Mouse (Mus musculus): ENCODE measurements around the gene Gse1. TPM values are rescaled to one million over a fixed set of nuclear protein-coding genes. Genes with fewer than 3 reads are reported as not detected.
A peak's percentile ranks its signal among the peaks of the same experiment; 100 is the strongest.

Gse1 gene
- polyA plus RNA-seq, 1 experiment from 2014 or later, result 6.7 TPM

- Histone ChIP-seq H3K4me2 (replicated peaks; ENCODE audit: low read depth, low read length) (peak overlapping the region; percentile 99), H3K4me3 (ENCODE audit: low read length) (peak overlapping the region; percentile 66), H3K9ac (replicated peaks; ENCODE audit: low read length) (peak overlapping the region; percentile 79), H3K9me3 (ENCODE audit: low read length) (no peaks in the 10 kb centered on the region), H3K27ac (ENCODE audit: low read length) (peak overlapping the region; percentile 96), H3K4me1 (ENCODE audit: insufficient read depth, low read length) (peaks cover 85% of the 10 kb centered on the region), H3K36me3 (ENCODE audit: insufficient read depth, low read length) (no peaks in the 10 kb centered on the region), H3K27me3 (ENCODE audit: insufficient read depth, low read length) (peaks cover 5% of the 10 kb centered on the region; the same call in 1 of the 2 replicates)
- ATAC-seq (ENCODE audit: low FRiP score, low TSS enrichment), result peak; percentile 11; the same call in 1 of the 2 replicates
- WGBS, result under 1% methylated on average over 38 of the region's 46 CpGs
Observed at GRCm38 (mm10) chr8:120537818-120538396, 309.7 kb downstream of the Gse1 start.

GRCm38 (mm10) chr8:120538397-120539240 lies 310.4 kb downstream of the Gse1 start:
- H3K36me3 ChIP-seq (ENCODE audit: insufficient read depth, low read length), result no peaks in the 10 kb centered on the region
- H3K9me3 ChIP-seq (ENCODE audit: low read length), result no peaks in the 10 kb centered on the region
- H3K4me1 ChIP-seq (ENCODE audit: insufficient read depth, low read length), result peaks cover 85% of the 10 kb centered on the region
- peak overlapping the region; percentile 66 for H3K4me3 ChIP-seq (ENCODE audit: low read length)
- peak overlapping the region; percentile 99 for H3K4me2 ChIP-seq (replicated peaks; ENCODE audit: low read depth, low read length)
- peak overlapping the region; percentile 96 for H3K27ac ChIP-seq (ENCODE audit: low read length)
- peak overlapping the region; percentile 79 for H3K9ac ChIP-seq (replicated peaks; ENCODE audit: low read length)
- WGBS, result 5% methylated on average over 37 of the region's 37 CpGs
- peak; percentile 67 for ATAC-seq (ENCODE audit: low FRiP score, low TSS enrichment)
- H3K27me3 ChIP-seq (ENCODE audit: insufficient read depth, low read length), result peaks cover 3% of the 10 kb centered on the region; the same call in 1 of the 2 replicates

GRCm38 (mm10) chr8:120539381-120539774 lies 311.1 kb downstream of the Gse1 start:
- WGBS, result 28% methylated on average over 6 of the region's 6 CpGs

GRCm38 (mm10) chr8:120539775-120540625 lies 311.7 kb downstream of the Gse1 start:
- ATAC-seq (ENCODE audit: low FRiP score, low TSS enrichment), result no peak
- Histone ChIP-seq H3K9me3 (ENCODE audit: low read length) (no peaks in the 10 kb centered on the region), H3K9ac (replicated peaks; ENCODE audit: low read length) (peak overlapping the region; percentile 35), H3K4me1 (ENCODE audit: insufficient read depth, low read length) (peaks cover 78% of the 10 kb centered on the region), H3K27ac (ENCODE audit: low read length) (peak overlapping the region; percentile 96), H3K27me3 (ENCODE audit: insufficient read depth, low read length) (no peaks in the 10 kb centered on the region), H3K4me3 (ENCODE audit: low read length) (no peak overlapping the region; the same call in 1 of the 2 replicates), H3K36me3 (ENCODE audit: insufficient read depth, low read length) (no peaks in the 10 kb centered on the region), H3K4me2 (replicated peaks; ENCODE audit: low read depth, low read length) (peak overlapping the region; percentile 99)
- WGBS, result 27% methylated on average over 23 of the region's 23 CpGs

More at GRCm38 (mm10) chr8:120539381-120539774, 311.1 kb downstream of the Gse1 start:
- peak overlapping the region; percentile 35 for H3K9ac ChIP-seq (replicated peaks; ENCODE audit: low read length)
- H3K4me2 ChIP-seq (replicated peaks; ENCODE audit: low read depth, low read length), result peak overlapping the region; percentile 99
- no peaks in the 10 kb centered on the region for H3K9me3 ChIP-seq (ENCODE audit: low read length)
- H3K27ac ChIP-seq (ENCODE audit: low read length), result peak overlapping the region; percentile 96
- no peaks in the 10 kb centered on the region for H3K27me3 ChIP-seq (ENCODE audit: insufficient read depth, low read length)
- peaks cover 84% of the 10 kb centered on the region for H3K4me1 ChIP-seq (ENCODE audit: insufficient read depth, low read length)
- no peaks in the 10 kb centered on the region for H3K36me3 ChIP-seq (ENCODE audit: insufficient read depth, low read length)
- H3K4me3 ChIP-seq (ENCODE audit: low read length), result peak overlapping the region; percentile 66; the same call in 1 of the 2 replicates
- no peak for ATAC-seq (ENCODE audit: low FRiP score, low TSS enrichment)

- no peak for ATAC-seq (ENCODE audit: low FRiP score, low TSS enrichment)
- H3K27ac ChIP-seq (ENCODE audit: low read length), result no peak overlapping the region
- peaks cover 85% of the 10 kb centered on the region for H3K4me1 ChIP-seq (ENCODE audit: insufficient read depth, low read length)
- no peak overlapping the region for H3K9ac ChIP-seq (replicated peaks; ENCODE audit: low read length)
- WGBS, result 27% methylated on average over 13 of the region's 13 CpGs
- H3K27me3 ChIP-seq (ENCODE audit: insufficient read depth, low read length), result no peaks in the 10 kb centered on the region
- no peaks in the 10 kb centered on the region for H3K36me3 ChIP-seq (ENCODE audit: insufficient read depth, low read length)
- no peak overlapping the region for H3K4me2 ChIP-seq (replicated peaks; ENCODE audit: low read depth, low read length)
- no peaks in the 10 kb centered on the region for H3K9me3 ChIP-seq (ENCODE audit: low read length)
- no peak overlapping the region for H3K4me3 ChIP-seq (ENCODE audit: low read length)
Observed at GRCm38 (mm10) chr8:120542995-120543394, 314.7 kb downstream of the Gse1 start.

- Histone ChIP-seq H3K4me3 (ENCODE audit: low read length) (no peak overlapping the region), H3K9me3 (ENCODE audit: low read length) (no peaks in the 10 kb centered on the region), H3K4me1 (ENCODE audit: insufficient read depth, low read length) (peaks cover 85% of the 10 kb centered on the region), H3K27ac (ENCODE audit: low read length) (peak overlapping the region; percentile 25; the same call in 1 of the 2 replicates), H3K9ac (replicated peaks; ENCODE audit: low read length) (no peak overlapping the region), H3K27me3 (ENCODE audit: insufficient read depth, low read length) (no peaks in the 10 kb centered on the region), H3K36me3 (ENCODE audit: insufficient read depth, low read length) (no peaks in the 10 kb centered on the region), H3K4me2 (replicated peaks; ENCODE audit: low read depth, low read length) (no peak overlapping the region)
- ATAC-seq (ENCODE audit: low FRiP score, low TSS enrichment), result no peak
- WGBS, result 69% methylated on average over 8 of the region's 8 CpGs
Observed at GRCm38 (mm10) chr8:120543416-120544055, 315.3 kb downstream of the Gse1 start.

GRCm38 (mm10) chr8:120544155-120544554 lies 315.9 kb downstream of the Gse1 start:
- Histone ChIP-seq H3K27ac (ENCODE audit: low read length) (no peak overlapping the region), H3K9me3 (ENCODE audit: low read length) (no peaks in the 10 kb centered on the region), H3K36me3 (ENCODE audit: insufficient read depth, low read length) (no peaks in the 10 kb centered on the region), H3K4me3 (ENCODE audit: low read length) (no peak overlapping the region), H3K27me3 (ENCODE audit: insufficient read depth, low read length) (no peaks in the 10 kb centered on the region), H3K4me1 (ENCODE audit: insufficient read depth, low read length) (peaks cover 84% of the 10 kb centered on the region), H3K4me2 (replicated peaks; ENCODE audit: low read depth, low read length) (no peak overlapping the region), H3K9ac (replicated peaks; ENCODE audit: low read length) (no peak overlapping the region)
- ATAC-seq (ENCODE audit: low FRiP score, low TSS enrichment), result no peak
- 54% methylated on average over 5 of the region's 5 CpGs for WGBS

- Histone ChIP-seq H3K4me3 (ENCODE audit: low read length) (no peak overlapping the region), H3K9me3 (ENCODE audit: low read length) (no peaks in the 10 kb centered on the region), H3K9ac (replicated peaks; ENCODE audit: low read length) (no peak overlapping the region), H3K27ac (ENCODE audit: low read length) (no peak overlapping the region), H3K4me2 (replicated peaks; ENCODE audit: low read depth, low read length) (no peak overlapping the region), H3K4me1 (ENCODE audit: insufficient read depth, low read length) (peaks cover 88% of the 10 kb centered on the region), H3K36me3 (ENCODE audit: insufficient read depth, low read length) (no peaks in the 10 kb centered on the region), H3K27me3 (ENCODE audit: insufficient read depth, low read length) (no peaks in the 10 kb centered on the region)
- no peak for ATAC-seq (ENCODE audit: low FRiP score, low TSS enrichment)
- WGBS, result 57% methylated on average over 9 of the region's 9 CpGs
Observed at GRCm38 (mm10) chr8:120547562-120547961, 319.3 kb downstream of the Gse1 start.

GRCm38 (mm10) chr8:120548313-120548761 lies 320.1 kb downstream of the Gse1 start:
- Histone ChIP-seq H3K4me1 (ENCODE audit: insufficient read depth, low read length) (peaks cover 82% of the 10 kb centered on the region), H3K9ac (replicated peaks; ENCODE audit: low read length) (no peak overlapping the region), H3K4me2 (replicated peaks; ENCODE audit: low read depth, low read length) (no peak overlapping the region), H3K9me3 (ENCODE audit: low read length) (no peaks in the 10 kb centered on the region), H3K4me3 (ENCODE audit: low read length) (no peak overlapping the region), H3K36me3 (ENCODE audit: insufficient read depth, low read length) (no peaks in the 10 kb centered on the region), H3K27ac (ENCODE audit: low read length) (no peak overlapping the region), H3K27me3 (ENCODE audit: insufficient read depth, low read length) (no peaks in the 10 kb centered on the region)
- no peak for ATAC-seq (ENCODE audit: low FRiP score, low TSS enrichment)
- 47% methylated on average over 16 of the region's 16 CpGs for WGBS
